Mouse (Mus musculus): ENCODE measurements around the gene Dock4.

DNA sequence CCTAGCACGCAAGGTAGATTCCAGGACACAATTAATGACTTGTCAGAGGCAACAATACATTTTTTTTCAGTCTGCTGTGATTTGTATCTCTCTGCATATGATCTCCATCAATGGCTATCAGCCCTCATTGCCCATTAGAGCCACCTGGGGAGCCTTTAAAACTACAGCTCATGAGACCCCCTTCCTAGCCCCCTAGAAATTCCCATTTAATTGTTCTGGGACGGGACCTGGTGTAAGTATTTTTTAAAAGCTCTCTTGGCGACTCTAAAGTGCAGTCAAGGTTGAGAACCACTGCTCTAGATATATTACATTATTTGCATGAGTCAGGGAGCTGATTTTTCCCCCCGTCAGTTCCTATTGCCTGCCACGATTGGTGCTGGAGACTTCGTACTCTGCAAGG, 200.1 kb downstream of the Dock4 start:
- no peak for TF ChIP-seq POLR2A (IDR thresholded peaks at IDR 0.05; ENCODE audit: extremely low read depth, insufficient read depth, low read length)
- no peak for TF ChIP-seq CTCF (IDR thresholded peaks at IDR 0.05; ENCODE audit: extremely low read depth, insufficient read depth, low read length)

Data from cortical plate, adult 2 months (tissue).